Mouse (Mus musculus): Measurements from ENCODE around the gene Gm6899. TPM values are rescaled to one million over a fixed set of nuclear protein-coding genes. Genes with fewer than 3 reads are reported as not detected.

The Gm6899 gene
- total and polyA plus RNA-seq, 3 experiments, result 0.60 TPM; not detected in 2

DNA sequence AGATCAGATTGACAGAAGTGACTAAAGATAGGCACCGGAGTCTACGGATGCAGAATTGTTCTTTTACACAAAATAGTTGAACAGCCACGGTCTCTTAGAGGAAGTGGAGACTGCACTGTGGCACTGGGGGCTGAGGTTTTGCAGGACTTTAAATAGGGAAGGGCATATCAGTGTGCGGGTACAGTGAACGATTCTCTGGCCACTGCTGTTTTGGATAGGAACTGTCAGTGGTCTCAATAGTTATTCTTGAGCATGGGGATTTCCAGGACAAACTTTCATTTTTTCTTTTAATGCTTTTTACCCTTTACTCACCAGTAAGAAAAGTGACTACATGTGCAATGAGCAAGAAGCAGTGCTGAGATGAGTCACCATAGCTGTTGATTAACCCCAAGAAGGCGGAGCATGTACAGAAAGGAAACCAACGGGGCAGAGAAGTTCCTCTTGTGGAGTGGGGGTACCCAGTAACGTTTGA, 47.3 kb downstream of the Gm6899 start:
- Histone ChIP-seq H3K27ac (ENCODE audit: insufficient read depth, low read depth) (peak overlapping the region; percentile 46), H3K9ac (ENCODE audit: insufficient read depth, low read depth) (peak overlapping the region; percentile 14; the same call in 1 of the 2 replicates)
- peak; percentile 98 for DNase-seq (ENCODE audit: extremely low read depth)

DNA sequence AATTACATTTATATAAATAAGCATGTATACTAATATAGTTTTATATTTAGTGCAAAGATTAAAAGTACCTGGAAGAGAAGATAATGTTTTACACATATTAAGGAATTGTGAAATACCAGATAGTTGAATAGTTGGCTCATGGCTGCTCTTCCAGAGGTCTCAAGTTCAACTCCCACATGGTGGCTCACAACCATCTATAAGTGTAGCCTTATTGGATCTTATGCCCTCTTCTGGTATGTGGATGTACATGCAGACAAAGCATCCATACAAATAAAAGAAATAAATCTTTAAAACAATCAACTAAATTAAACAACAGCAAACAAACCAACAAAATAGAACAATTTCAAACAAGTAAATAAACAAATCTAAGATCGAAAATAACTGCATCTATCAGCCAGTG, 49.1 kb downstream of the Gm6899 start:
- Histone ChIP-seq H3K9ac (ENCODE audit: insufficient read depth, low read depth) (no peak overlapping the region), H3K36me3 (replicated peaks in 1 of 2; ENCODE audit: control insufficient read depth in 1 of 2, insufficient read depth in 1 of 2, low read length in 1 of 2) (no peaks in the 10 kb centered on the region), H3K4me1 (ENCODE audit: control insufficient read depth in 1 of 2, insufficient read depth in 2 of 2) (peaks cover 5 to 40% of the 10 kb centered on the region in 2 experiments), H3K4me3 (replicated peaks in 1 of 3; ENCODE audit: low read depth in 2 of 3, low read length in 2 of 3, poor library complexity in 1 of 3) (no peak overlapping the region), H3K27ac (ENCODE audit: insufficient read depth, low read depth) (no peak overlapping the region), H3K4me2 (ENCODE audit: insufficient read depth, low read depth, poor library complexity, severe bottlenecking) (no peak overlapping the region), H3K9me3 (replicated peaks; ENCODE audit: low read length) (peaks cover 15% of the 10 kb centered on the region), H3K79me2 (replicated peaks; ENCODE audit: control insufficient read depth, extremely low read depth, insufficient read depth, poor library complexity, severe bottlenecking) (no peaks in the 10 kb centered on the region; the same call in 1 of the 2 replicates), H3K27me3 (replicated peaks) (no peaks in the 10 kb centered on the region)
- DNase-seq (ENCODE audit: extremely low read depth), result no peak
- dilution Hi-C loops (cut with MboI; ENCODE audit: extremely low pct_ligation_motif_present, extremely low pct_unique_long_range_greater_than_20kb, low sequenced_read_pairs) (no loop called here), in situ Hi-C loops (cut with MboI; ENCODE audit: low pct_ligation_motif_present, low pct_unique_long_range_greater_than_20kb, low sequenced_read_pairs) (loop anchor here (10.0 kb wide), 1 partner anchor 437 kb away; no protein-coding TSS in a partner anchor)
- TF ChIP-seq HCFC1 (IDR thresholded peaks at IDR 0.05; ENCODE audit: low read depth, low read length) (no peak), MAFK (IDR thresholded peaks at IDR 0.05; ENCODE audit: insufficient replicate concordance, low read length) (no peak), KAT2A (IDR thresholded peaks at IDR 0.05; ENCODE audit: insufficient replicate concordance, low read length) (no peak), ZC3H11A (IDR thresholded peaks at IDR 0.05; ENCODE audit: low read depth, low read length) (no peak), CTCF (conservative IDR thresholded peaks at IDR 0.05 in 1 of 2, IDR thresholded peaks at IDR 0.05 in 1 of 2; ENCODE audit: low read depth in 2 of 2, low read length in 2 of 2) (peak in 1 of 2 experiments; percentile 38; a peak in 2 of 4 replicates), ETS1 (conservative IDR thresholded peaks at IDR 0.05; ENCODE audit: low read depth, low read length) (no peak), RAD21 (IDR thresholded peaks at IDR 0.05; ENCODE audit: low read depth, low read length) (peak; percentile 32), MEF2A (IDR thresholded peaks at IDR 0.05; ENCODE audit: borderline replicate concordance, low read depth, low read length) (no peak), RCOR1 (conservative IDR thresholded peaks at IDR 0.05; ENCODE audit: low read depth, low read length) (no peak), SIN3A (IDR thresholded peaks at IDR 0.05; ENCODE audit: low read length) (0 out of 2 replicates have a peak, but pooled peaks have one; percentile 25), MAX (IDR thresholded peaks at IDR 0.05; ENCODE audit: low read length) (no peak), EP300 (IDR thresholded peaks at IDR 0.05; ENCODE audit: low read length) (no peak), MAZ (IDR thresholded peaks at IDR 0.05; ENCODE audit: low read depth, low read length) (no peak), USF2 (conservative IDR thresholded peaks at IDR 0.05; ENCODE audit: low read depth, low read length) (no peak), PAX5 (IDR thresholded peaks at IDR 0.05; ENCODE audit: low read length) (no peak), NELFE (IDR thresholded peaks at IDR 0.05; ENCODE audit: low read depth, low read length) (no peak), POLR2A (IDR thresholded peaks at IDR 0.05; ENCODE audit: low read depth, low read length) (no peak), ZMIZ1 (IDR thresholded peaks at IDR 0.05; ENCODE audit: low read depth, low read length) (no peak)

More for the DNA sequence above, 47.3 kb downstream of the Gm6899 start:
- in situ Hi-C loops (cut with MboI; ENCODE audit: low pct_ligation_motif_present, low pct_unique_long_range_greater_than_20kb, low sequenced_read_pairs), result loop anchor here (10.0 kb wide), 1 partner anchor 436 kb away; no protein-coding TSS in a partner anchor
- peak overlapping the region; percentile 51; the same call in 1 of the 2 replicates for H3K4me2 ChIP-seq (ENCODE audit: insufficient read depth, low read depth, poor library complexity, severe bottlenecking)
- dilution Hi-C loops (cut with MboI; ENCODE audit: extremely low pct_ligation_motif_present, extremely low pct_unique_long_range_greater_than_20kb, low sequenced_read_pairs), result no loop called here
- no peaks in the 10 kb centered on the region for H3K27me3 ChIP-seq (replicated peaks)
- no peaks in the 10 kb centered on the region for H3K36me3 ChIP-seq (replicated peaks in 1 of 2; ENCODE audit: control insufficient read depth in 1 of 2, insufficient read depth in 1 of 2, low read length in 1 of 2)
- peaks cover 6 to 43% of the 10 kb centered on the region in 2 experiments for H3K4me1 ChIP-seq (ENCODE audit: control insufficient read depth in 1 of 2, insufficient read depth in 2 of 2)
- no peak overlapping the region for H3K4me3 ChIP-seq (replicated peaks in 1 of 3; ENCODE audit: low read depth in 2 of 3, low read length in 2 of 3, poor library complexity in 1 of 3)
- TF ChIP-seq SMC3 (IDR thresholded peaks at IDR 0.05; ENCODE audit: low read depth, low read length), result no peak
- peak; percentile 96 for TF ChIP-seq CHD1 (IDR thresholded peaks at IDR 0.05; ENCODE audit: low read depth, low read length)
- TF ChIP-seq BHLHE40 (IDR thresholded peaks at IDR 0.05; ENCODE audit: low read depth, low read length), result peak; percentile 100
- 0 out of 2 replicates have a peak, but pooled peaks have one; percentile 13 for TF ChIP-seq NELFE (IDR thresholded peaks at IDR 0.05; ENCODE audit: low read depth, low read length)
- peak; percentile 100 for TF ChIP-seq RCOR1 (conservative IDR thresholded peaks at IDR 0.05; ENCODE audit: low read depth, low read length)
- peak; percentile 100 for TF ChIP-seq IRF4 (IDR thresholded peaks at IDR 0.05; ENCODE audit: low read depth, low read length)
- peak; percentile 79; the same call in 1 of the 2 replicates for TF ChIP-seq ZMIZ1 (IDR thresholded peaks at IDR 0.05; ENCODE audit: low read depth, low read length)
- TF ChIP-seq JUN (IDR thresholded peaks at IDR 0.05; ENCODE audit: insufficient read depth, low read depth, low read length), result peak; percentile 99
- TF ChIP-seq CTCF (conservative IDR thresholded peaks at IDR 0.05 in 1 of 2, IDR thresholded peaks at IDR 0.05 in 1 of 2; ENCODE audit: low read depth in 2 of 2, low read length in 2 of 2), result no peak
- peak; percentile 91 for TF ChIP-seq MAX (IDR thresholded peaks at IDR 0.05; ENCODE audit: low read length)
- no peak for TF ChIP-seq NRF1 (IDR thresholded peaks at IDR 0.05; ENCODE audit: low read depth, low read length)
- peak; percentile 90 for TF ChIP-seq SIN3A (IDR thresholded peaks at IDR 0.05; ENCODE audit: low read length)
- TF ChIP-seq RAD21 (IDR thresholded peaks at IDR 0.05; ENCODE audit: low read depth, low read length), result no peak; the same call in none of the 2 replicates
- peak; percentile 100 for TF ChIP-seq JUND (conservative IDR thresholded peaks at IDR 0.05; ENCODE audit: low read depth, low read length)
- TF ChIP-seq POLR2A (IDR thresholded peaks at IDR 0.05; ENCODE audit: low read depth, low read length), result no peak
- TF ChIP-seq TBP (conservative IDR thresholded peaks at IDR 0.05; ENCODE audit: low read depth, low read length), result peak; percentile 85
- no peak for TF ChIP-seq KAT2A (IDR thresholded peaks at IDR 0.05; ENCODE audit: insufficient replicate concordance, low read length)
- TF ChIP-seq ELF1 (IDR thresholded peaks at IDR 0.05; ENCODE audit: low read depth, low read length), result peak; percentile 76
- no peak for TF ChIP-seq ZKSCAN1 (IDR thresholded peaks at IDR 0.05; ENCODE audit: borderline replicate concordance, low read depth, low read length)
- no peak for TF ChIP-seq PAX5 (IDR thresholded peaks at IDR 0.05; ENCODE audit: low read length)
- TF ChIP-seq ZNF384 (IDR thresholded peaks at IDR 0.05; ENCODE audit: low read depth, low read length), result peak; percentile 83
- peak; percentile 94 for TF ChIP-seq MAFK (IDR thresholded peaks at IDR 0.05; ENCODE audit: insufficient replicate concordance, low read length)
- TF ChIP-seq GABPA (IDR thresholded peaks at IDR 0.05; ENCODE audit: insufficient replicate concordance, low read depth, low read length), result no peak
- TF ChIP-seq HCFC1 (IDR thresholded peaks at IDR 0.05; ENCODE audit: low read depth, low read length), result peak; percentile 56
- peak; percentile 100 for TF ChIP-seq ETS1 (conservative IDR thresholded peaks at IDR 0.05; ENCODE audit: low read depth, low read length)
- TF ChIP-seq CHD2 (IDR thresholded peaks at IDR 0.05; ENCODE audit: low read length), result peak; percentile 87
- TF ChIP-seq POLR2AphosphoS2 (IDR thresholded peaks at IDR 0.05; ENCODE audit: low read depth, low read length), result no peak
- TF ChIP-seq MEF2A (IDR thresholded peaks at IDR 0.05; ENCODE audit: borderline replicate concordance, low read depth, low read length), result peak; percentile 99
- peak; percentile 99 for TF ChIP-seq EP300 (IDR thresholded peaks at IDR 0.05; ENCODE audit: low read length)
- TF ChIP-seq TCF12 (IDR thresholded peaks at IDR 0.05; ENCODE audit: low read depth, low read length), result peak; percentile 96
- TF ChIP-seq MXI1 (IDR thresholded peaks at IDR 0.05; ENCODE audit: low read depth, low read length), result peak; percentile 91; the same call in 1 of the 2 replicates
- TF ChIP-seq USF1 (IDR thresholded peaks at IDR 0.05; ENCODE audit: low read depth, low read length), result no peak
- TF ChIP-seq USF2 (conservative IDR thresholded peaks at IDR 0.05; ENCODE audit: low read depth, low read length), result 0 out of 2 replicates have a peak, but pooled peaks have one; percentile 8
- TF ChIP-seq MAZ (IDR thresholded peaks at IDR 0.05; ENCODE audit: low read depth, low read length), result peak; percentile 83
- TF ChIP-seq MYC (IDR thresholded peaks at IDR 0.05; ENCODE audit: low read depth, low read length), result peak; percentile 97
- no peak for TF ChIP-seq ZC3H11A (IDR thresholded peaks at IDR 0.05; ENCODE audit: low read depth, low read length)
- TF ChIP-seq UBTF (IDR thresholded peaks at IDR 0.05; ENCODE audit: low read depth, low read length), result no peak
- TF ChIP-seq E2F4 (IDR thresholded peaks at IDR 0.05; ENCODE audit: insufficient replicate concordance, low read depth, low read length), result 0 out of 2 replicates have a peak, but pooled peaks have one; percentile 67
- no peaks in the 10 kb centered on the region; the same call in 1 of the 2 replicates for H3K79me2 ChIP-seq (replicated peaks; ENCODE audit: control insufficient read depth, extremely low read depth, insufficient read depth, poor library complexity, severe bottlenecking)
- H3K9me3 ChIP-seq (replicated peaks; ENCODE audit: low read length), result peaks cover 15% of the 10 kb centered on the region
